Mouse (Mus musculus): Measurements from ENCODE around the gene Olfr1265.

The Olfr1265 gene

GRCm38 (mm10) chr2:90035037-90035436, at the start of gene Olfr1265:
TSS of gene Olfr1265 (plus strand) at chr2:90035337.
- no peak for DNase-seq (ENCODE audit: low spot score in 2 of 2)

DNA sequence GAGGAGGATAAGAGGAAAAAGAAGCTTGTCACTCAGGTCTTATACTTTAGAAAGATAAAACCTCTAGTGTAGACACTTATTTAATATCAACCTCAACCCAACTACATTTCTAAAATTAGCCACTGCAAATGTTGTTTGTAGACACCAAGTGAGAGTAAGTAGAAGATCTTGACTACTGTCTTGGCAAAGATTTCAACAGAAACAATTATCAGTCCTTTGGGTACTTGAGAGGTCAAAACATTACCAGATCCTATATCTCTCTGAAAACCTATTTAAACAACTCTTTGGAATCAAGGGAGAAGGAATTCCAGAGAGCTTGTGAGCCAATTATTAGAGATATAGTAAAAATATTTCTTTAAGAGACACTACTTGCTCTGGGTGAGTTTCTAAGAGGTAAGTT, 44.2 kb upstream of the Olfr1265 start, which contains the start of gene Olfr1261:
TSS of gene Olfr1261 (plus strand) at position 301 of the 400 bp plus-strand sequence.
- DNase-seq (ENCODE audit: low spot score in 2 of 2) = no peak

DNA sequence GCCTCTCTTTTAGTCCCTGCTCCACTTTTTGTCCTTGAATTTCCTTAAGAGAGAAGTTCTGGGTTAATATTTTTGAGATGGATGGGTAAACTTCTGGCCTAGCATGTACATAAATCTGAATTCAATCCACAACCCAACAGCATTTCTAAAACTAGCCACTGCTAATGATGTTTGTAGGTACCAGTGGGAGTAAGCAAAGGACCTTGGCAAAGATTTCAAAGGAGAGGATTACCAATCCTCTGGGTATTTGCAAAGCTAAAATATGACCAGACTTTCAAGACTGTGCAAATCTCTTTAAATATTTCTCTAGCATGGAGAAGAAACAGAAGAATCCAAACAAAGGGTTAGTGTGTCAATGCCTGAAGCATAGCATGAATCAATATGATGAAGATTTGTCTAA, 35.3 kb upstream of the Olfr1265 start, which contains the start of gene Olfr1262:
TSS of gene Olfr1262 (plus strand) at position 301 of the 400 bp plus-strand sequence.
- no peak for DNase-seq (ENCODE audit: low spot score in 2 of 2)

DNA sequence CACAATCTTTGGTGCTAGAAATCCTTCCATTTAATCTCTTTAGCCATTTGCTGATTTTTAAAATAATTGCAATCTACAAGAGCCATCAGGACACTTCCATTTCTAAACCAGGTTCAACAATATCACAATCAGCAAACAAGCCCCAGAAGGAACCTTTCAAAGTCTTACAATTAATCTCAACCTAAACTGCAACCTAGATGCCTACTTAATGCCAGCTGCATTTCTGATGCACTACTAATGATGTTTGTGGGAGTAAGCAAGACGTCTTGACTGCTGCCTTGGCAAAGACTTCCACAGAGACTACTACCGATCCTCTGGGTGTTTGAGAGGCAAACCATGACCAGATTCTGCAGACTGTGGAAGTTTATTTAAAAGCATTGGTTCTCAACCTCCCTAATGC, 23.3 kb upstream of the Olfr1265 start, which contains the start of gene Olfr1263:
TSS of gene Olfr1263 (plus strand) at position 301 of the 400 bp plus-strand sequence.
- no peak for DNase-seq (ENCODE audit: low spot score in 2 of 2)

DNA sequence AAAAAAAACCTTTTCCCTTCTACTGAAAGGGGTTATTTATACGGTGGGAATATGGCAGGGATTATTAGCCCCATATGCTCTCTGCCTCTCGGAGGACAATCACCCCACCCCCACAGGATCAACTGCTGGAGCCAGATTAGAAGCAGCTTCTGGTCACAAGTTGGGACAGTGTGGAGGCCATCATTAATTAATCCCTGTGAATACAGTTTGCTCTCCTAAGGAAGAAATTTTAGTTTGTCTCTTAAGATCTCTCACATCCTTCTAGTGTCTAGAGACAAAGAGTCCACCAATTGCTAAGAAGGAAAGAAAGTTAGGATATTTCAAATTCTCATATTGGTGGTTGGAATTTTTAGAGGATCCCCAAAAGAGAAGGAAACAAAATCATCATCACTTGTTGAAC, 9.7 kb upstream of the Olfr1265 start, which contains the start of gene Olfr1264:
TSS of gene Olfr1264 (minus strand) at position 101 of the 400 bp plus-strand sequence.
- no peak for DNase-seq (ENCODE audit: low spot score in 2 of 2)

DNA sequence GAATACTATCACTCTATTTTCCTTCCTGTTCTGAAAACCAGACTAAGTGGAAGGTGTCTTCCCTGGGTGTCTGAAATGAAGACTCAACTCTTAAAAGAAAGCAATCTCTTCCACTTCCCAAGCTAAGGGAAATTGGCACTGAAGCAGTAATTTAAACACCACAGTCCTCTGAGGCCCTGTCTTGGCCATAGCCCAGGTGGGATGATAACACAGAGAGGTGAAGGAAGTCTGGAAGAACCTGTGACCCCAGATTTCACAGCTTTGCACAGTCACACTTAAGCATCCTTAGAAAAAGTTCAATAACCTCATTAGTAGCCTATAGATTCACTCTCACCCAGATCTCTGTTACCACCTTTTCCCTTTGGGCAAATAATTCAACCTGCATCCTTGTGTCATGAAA, 28.4 kb downstream of the Olfr1265 start, which contains the start of gene Olfr140:
TSS of gene Olfr140 (minus strand) at position 101 of the 400 bp plus-strand sequence.
- DNase-seq (ENCODE audit: low spot score in 2 of 2) = no peak

DNA sequence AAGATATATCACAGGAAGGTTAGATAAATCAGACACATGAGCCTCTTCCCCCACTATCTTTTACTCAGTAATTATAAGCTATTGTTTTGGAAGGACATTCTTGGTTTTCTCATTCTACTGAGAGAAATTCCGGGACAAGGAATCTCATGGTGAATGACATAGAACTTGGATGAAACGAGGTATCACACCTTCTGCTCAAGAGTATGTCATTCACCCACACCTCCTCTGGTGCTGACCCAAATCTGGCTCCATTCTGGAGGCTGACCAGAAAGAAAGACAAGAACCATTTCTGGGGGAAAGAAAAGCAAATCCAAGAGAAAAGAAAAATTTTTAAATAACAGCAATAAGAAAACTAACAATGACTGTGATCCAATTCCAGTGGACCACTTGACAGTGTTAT, 34.9 kb downstream of the Olfr1265 start:
- DNase-seq (ENCODE audit: low spot score in 2 of 2) = no peak

Data from right cerebral cortex, adult 2 months (tissue).